Mouse (Mus musculus) neural tube, embryonic 11.5 days (tissue): ENCODE results near the gene Naa60. TPM values are rescaled to one million over a fixed set of nuclear protein-coding genes. Genes with fewer than 3 reads are reported as not detected.
A peak's percentile ranks its signal among the peaks of the same experiment; 100 is the strongest.

ENCODE experiments used
- ATAC-seq: fragments of 200-750 bp; cut with Nextera tagmentation; 2 replicates; pipeline ENCODE4 v1.8.0; 2017; ENCODE audit warnings: moderate number of reproducible peaks, mild to moderate bottlenecking, moderate TSS enrichment, moderate library complexity; ENCODE audit not compliant: insufficient read depth, low FRiP score, low TSS enrichment
- DNase-seq: peaks from one replicate; pipeline ENCODE4 v3.0.0-alpha.2; 2015; ENCODE audit warnings: low spot score
- H3K27ac ChIP-seq: fragments of 300-500 bp; sonication (generic); 2 replicates; pipeline ENCODE4 v1.5.1; 2014; ENCODE audit warnings: low read depth, mild to moderate bottlenecking, low read length
- H3K27me3 ChIP-seq: fragments of 300-500 bp; sonication (generic); 2 replicates; pipeline ENCODE4 v1.6.1; 2014; ENCODE audit warnings: mild to moderate bottlenecking, low read length, mixed read lengths; ENCODE audit not compliant: control insufficient read depth, insufficient read depth
- H3K36me3 ChIP-seq: fragments of 300-500 bp; sonication (generic); 2 replicates; pipeline ENCODE4 v1.6.1; 2014; ENCODE audit warnings: mild to moderate bottlenecking, low read length, moderate library complexity, mixed read lengths; ENCODE audit not compliant: control insufficient read depth, insufficient read depth
- H3K4me1 ChIP-seq: fragments of 300-500 bp; sonication (generic); 2 replicates; pipeline ENCODE4 v1.6.1; 2014; ENCODE audit warnings: low read length, mixed read lengths; ENCODE audit not compliant: control insufficient read depth, insufficient read depth
- H3K4me2 ChIP-seq: fragments of 300-500 bp; sonication (generic); 2 replicates; pipeline ENCODE4 v1.6.1; 2014; ENCODE audit warnings: low read depth, mild to moderate bottlenecking, moderate library complexity
- H3K4me3 ChIP-seq: fragments of 300-500 bp; sonication (generic); 2 replicates; pipeline ENCODE4 v1.5.1; 2014; ENCODE audit warnings: low read depth, low read length
- H3K9ac ChIP-seq: fragments of 300-500 bp; sonication (generic); 2 replicates; pipeline ENCODE4 v1.6.1; 2014; ENCODE audit warnings: mild to moderate bottlenecking, low read length
- H3K9me3 ChIP-seq: fragments of 300-500 bp; sonication (generic); 2 replicates; pipeline ENCODE4 v1.6.1; 2016; ENCODE audit warnings: low read length; ENCODE audit not compliant: control insufficient read depth
- WGBS: fragments of 180-500 bp; shearing (Covaris S2); extraction: QIAGEN DNeasy Blood & Tissue Kit; methylation state at CpG from one replicate; pipeline ENCODE4 v1.1.7; 2014; 5-methylcytosine and 5-hydroxymethylcytosine counted together
- polyA plus RNA-seq: library from polyadenylated mRNA; unstranded; fragments of >200 nt; fragmentation: Nextera tagmentation; extraction: Ambion mirVana; gene quantifications from 2 replicates; pipeline ENCODE4 v1.2.1, GENCODE M21; 2014

Naa60 gene
- polyA plus RNA-seq, 1 experiment from 2014 or later: 66.2 TPM

- no peak for ATAC-seq
- peaks cover 2% of the 10 kb centered on the region for H3K36me3 ChIP-seq
Measured at GRCm38 (mm10) chr16:3896553-3896952, 24.4 kb downstream of the Naa60 start.

DNA sequence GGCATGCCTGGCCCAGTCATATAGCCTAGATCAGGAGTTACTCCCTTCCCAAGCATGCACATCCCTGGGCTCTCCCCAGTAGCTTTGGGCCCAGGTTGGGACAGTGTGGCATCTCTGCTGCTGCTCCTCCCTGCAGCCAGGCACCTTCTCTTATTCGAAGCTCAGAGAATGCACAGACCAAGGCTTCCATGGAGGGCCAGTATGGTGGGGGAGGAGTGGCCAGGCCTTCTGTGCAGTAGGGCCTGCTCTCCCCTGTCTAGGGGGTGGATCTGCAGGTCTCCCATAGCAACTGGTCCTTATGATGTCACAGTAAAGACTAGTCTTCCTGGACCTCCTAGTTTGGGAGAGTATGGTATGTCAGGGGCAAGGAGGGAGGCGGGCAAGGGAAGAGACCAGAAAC is 35.3 kb downstream of the Naa60 start:
- Histone ChIP-seq H3K4me2 (no peak overlapping the region), H3K36me3 (peaks cover 4% of the 10 kb centered on the region), H3K4me1 (peaks cover 5% of the 10 kb centered on the region; the same call in 1 of the 2 replicates), H3K4me3 (no peak overlapping the region), H3K27me3 (no peaks in the 10 kb centered on the region), H3K27ac (no peak overlapping the region), H3K9ac (no peak overlapping the region), H3K9me3 (no peaks in the 10 kb centered on the region)
- ATAC-seq (no peak), DNase-seq (no peak)
- 73% methylated on average over 2 of the region's 2 CpGs for WGBS

More at GRCm38 (mm10) chr16:3896553-3896952, 24.4 kb downstream of the Naa60 start:
- DNase-seq: no peak
- no peaks in the 10 kb centered on the region for H3K27me3 ChIP-seq
- H3K4me2 ChIP-seq: no peak overlapping the region
- H3K9me3 ChIP-seq: no peaks in the 10 kb centered on the region
- H3K4me3 ChIP-seq: no peak overlapping the region
- no peak overlapping the region for H3K27ac ChIP-seq
- WGBS: 91% methylated on average over 1 of the region's 1 CpGs
- no peaks in the 10 kb centered on the region for H3K4me1 ChIP-seq
- H3K9ac ChIP-seq: no peak overlapping the region

GRCm38 (mm10) chr16:3908537-3909111 is 36.4 kb downstream of the Naa60 start, which contains the start of the genes 1700037C18Rik and Cluap1:
TSS of gene 1700037C18Rik (minus strand) at chr16:3908689.
TSS of gene Cluap1 (plus strand) at chr16:3908801.
- no peaks in the 10 kb centered on the region for H3K9me3 ChIP-seq

DNA sequence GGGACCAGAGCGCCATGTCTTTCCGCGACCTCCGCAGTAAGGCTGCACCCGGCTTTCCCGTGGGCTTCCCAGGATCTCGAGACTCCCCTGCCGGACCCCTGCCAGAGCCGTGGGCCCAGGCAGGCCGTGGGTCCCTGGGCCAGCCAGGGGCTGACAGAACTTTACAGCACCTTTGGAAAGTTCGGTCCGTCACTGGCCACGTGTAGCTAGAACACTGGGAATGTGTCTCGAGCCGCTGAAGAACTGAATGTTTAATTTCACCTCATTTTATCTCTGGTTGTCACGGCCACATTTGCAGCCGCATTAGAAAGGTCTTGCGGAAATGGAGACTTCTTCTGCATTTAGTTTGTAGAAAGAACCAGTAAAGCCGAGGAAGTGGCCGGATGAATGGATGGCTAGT is 36.9 kb downstream of the Naa60 start:
- H3K9me3 ChIP-seq: no peaks in the 10 kb centered on the region
- WGBS: 12% methylated on average over 20 of the region's 20 CpGs
- peak overlapping the region; percentile 54 for H3K9ac ChIP-seq
- no peaks in the 10 kb centered on the region for H3K27me3 ChIP-seq
- H3K4me1 ChIP-seq: peaks cover 5% of the 10 kb centered on the region; the same call in 1 of the 2 replicates
- H3K4me2 ChIP-seq: peak overlapping the region; percentile 66
- DNase-seq (no peak), ATAC-seq (no peak)
- H3K27ac ChIP-seq: no peak overlapping the region
- peak overlapping the region; percentile 46 for H3K4me3 ChIP-seq
- H3K36me3 ChIP-seq: no peaks in the 10 kb centered on the region; the same call in 1 of the 2 replicates

More at GRCm38 (mm10) chr16:3908537-3909111, 36.4 kb downstream of the Naa60 start, which contains the start of the genes 1700037C18Rik and Cluap1:
- Histone ChIP-seq H3K27me3 (no peaks in the 10 kb centered on the region), H3K36me3 (peaks cover 2% of the 10 kb centered on the region), H3K4me2 (peak within 1 kb of the TSS; percentile 66), H3K27ac (no peak within 1 kb of the TSS), H3K4me3 (peak within 1 kb of the TSS; percentile 46), H3K9ac (peak within 1 kb of the TSS; percentile 54), H3K4me1 (peaks cover 5% of the 10 kb centered on the region; the same call in 1 of the 2 replicates)
- WGBS: under 1% methylated on average over 33 of the region's 33 CpGs
- DNase-seq (peak; percentile 90), ATAC-seq (peak; percentile 96)

DNA sequence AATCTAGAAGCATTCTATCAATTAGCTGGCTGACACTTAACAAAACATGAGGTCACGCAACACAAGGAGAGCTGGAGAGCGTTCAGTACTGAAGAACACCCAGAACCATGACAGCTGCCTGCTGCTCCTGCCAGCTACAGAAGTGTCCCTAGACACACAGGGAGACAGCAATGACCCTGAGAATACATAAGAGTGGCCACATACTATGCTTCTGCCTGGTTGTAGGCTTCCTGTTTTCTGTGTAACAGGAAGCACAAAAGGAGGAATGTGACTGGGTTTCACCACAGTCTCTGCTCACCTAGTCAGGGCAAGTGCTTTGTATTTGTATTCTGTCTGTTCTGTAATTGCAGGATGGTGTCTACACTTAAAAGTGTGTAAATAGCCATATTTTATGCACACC is 48.6 kb downstream of the Naa60 start:
- ATAC-seq: no peak
- Histone ChIP-seq H3K4me2 (no peak overlapping the region), H3K4me3 (no peak overlapping the region), H3K4me1 (no peaks in the 10 kb centered on the region), H3K9ac (no peak overlapping the region), H3K27me3 (no peaks in the 10 kb centered on the region), H3K27ac (no peak overlapping the region), H3K36me3 (no peaks in the 10 kb centered on the region; the same call in 1 of the 2 replicates), H3K9me3 (no peaks in the 10 kb centered on the region)
- no peak for DNase-seq
- WGBS: 95% methylated on average over 2 of the region's 2 CpGs

DNA sequence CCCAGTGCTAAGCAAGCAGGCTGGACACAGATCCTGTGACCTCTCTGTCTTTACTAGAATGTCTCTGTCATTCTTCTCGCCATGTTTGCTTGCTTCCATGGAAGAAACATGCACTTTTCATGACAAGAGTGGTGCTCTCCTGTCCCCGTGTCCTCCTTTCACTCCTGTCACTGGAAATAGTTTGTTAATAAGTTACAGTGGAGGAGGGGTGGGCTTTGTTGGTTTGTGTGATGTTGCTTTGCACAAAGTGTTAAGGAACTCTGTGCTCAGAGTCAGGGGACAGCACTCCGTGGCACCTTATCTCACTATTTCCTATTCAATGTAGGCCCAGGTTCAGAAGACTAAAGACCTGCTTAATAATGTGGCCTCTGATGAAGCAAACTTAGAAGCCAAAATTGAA is 51.3 kb downstream of the Naa60 start:
- Histone ChIP-seq H3K36me3 (peaks cover 3% of the 10 kb centered on the region; the same call in 1 of the 2 replicates), H3K4me2 (no peak overlapping the region), H3K27me3 (no peaks in the 10 kb centered on the region), H3K27ac (no peak overlapping the region), H3K4me3 (no peak overlapping the region), H3K9ac (no peak overlapping the region), H3K4me1 (no peaks in the 10 kb centered on the region), H3K9me3 (no peaks in the 10 kb centered on the region)
- ATAC-seq (no peak), DNase-seq (no peak)
- WGBS: 90% methylated on average over 3 of the region's 3 CpGs

DNA sequence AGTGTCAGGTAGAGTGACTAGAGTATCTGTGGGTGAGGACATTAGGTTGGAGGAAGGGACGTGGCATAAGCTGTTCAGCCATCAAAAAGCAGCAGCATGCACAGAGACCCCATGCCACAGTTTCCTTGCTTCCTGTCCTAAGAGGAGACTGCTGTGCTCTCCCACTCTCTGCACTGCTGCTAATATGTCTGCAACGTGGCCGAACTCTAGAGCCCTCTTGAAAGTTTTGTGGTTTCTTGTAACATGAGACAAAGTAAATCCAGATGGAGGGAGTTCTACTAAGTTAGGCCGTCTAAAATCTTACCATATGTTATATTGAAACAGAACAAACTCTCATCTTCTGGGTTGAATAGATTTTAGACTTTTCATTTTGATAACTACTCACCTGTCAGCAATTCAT is 51.8 kb downstream of the Naa60 start:
- peaks cover 5% of the 10 kb centered on the region; the same call in 1 of the 2 replicates for H3K36me3 ChIP-seq
- no peaks in the 10 kb centered on the region for H3K9me3 ChIP-seq
- DNase-seq (no peak), ATAC-seq (no peak)
- 69% methylated on average over 4 of the region's 4 CpGs for WGBS
- H3K4me3 ChIP-seq: no peak overlapping the region
- H3K27ac ChIP-seq: no peak overlapping the region
- H3K4me1 ChIP-seq: no peaks in the 10 kb centered on the region
- H3K9ac ChIP-seq: no peak overlapping the region
- H3K27me3 ChIP-seq: no peaks in the 10 kb centered on the region
- H3K4me2 ChIP-seq: no peak overlapping the region

DNA sequence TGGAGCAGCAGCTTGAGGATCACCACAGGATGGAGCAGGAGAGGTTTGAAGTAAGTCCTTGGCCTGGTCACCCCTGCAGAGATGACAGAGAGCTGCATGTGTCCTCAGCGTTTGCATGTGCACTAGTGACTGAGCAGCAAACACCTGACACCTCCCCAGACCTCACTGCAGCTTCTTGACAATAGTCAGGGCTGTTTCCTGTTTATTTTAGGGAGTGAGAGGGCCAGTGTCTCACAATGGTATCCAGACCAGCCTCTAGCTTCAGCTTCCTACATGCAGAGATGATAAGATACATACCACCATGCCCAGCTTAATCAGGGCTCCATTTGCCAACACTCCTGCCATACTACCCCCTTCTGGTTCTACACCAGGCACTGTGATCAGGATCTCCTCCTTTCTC is 56.4 kb downstream of the Naa60 start:
- WGBS: 61% methylated on average over 1 of the region's 1 CpGs
- H3K36me3 ChIP-seq: peaks cover 5% of the 10 kb centered on the region; the same call in 1 of the 2 replicates

DNA sequence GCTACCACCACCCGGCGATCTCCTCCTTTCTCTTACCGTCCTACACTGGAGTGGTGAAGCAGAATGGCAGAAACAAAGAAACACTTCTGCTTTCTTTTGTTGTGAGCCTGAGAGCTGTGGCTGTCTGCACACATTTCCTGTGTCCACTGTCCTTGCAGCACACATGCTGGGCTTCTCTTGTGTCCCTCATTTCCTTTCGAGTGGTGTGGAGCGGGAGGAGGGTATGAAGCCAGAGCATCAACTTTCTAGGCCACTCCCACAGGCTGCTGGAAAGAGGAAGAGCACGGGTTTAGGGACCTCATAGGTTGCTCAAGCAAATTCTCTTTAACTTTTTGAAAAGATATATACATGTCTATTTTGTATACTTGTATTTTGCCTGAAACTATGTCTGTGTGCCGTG is 57.0 kb downstream of the Naa60 start:
- Histone ChIP-seq H3K4me2 (no peak overlapping the region), H3K27ac (no peak overlapping the region), H3K27me3 (no peaks in the 10 kb centered on the region), H3K4me1 (no peaks in the 10 kb centered on the region), H3K9me3 (no peaks in the 10 kb centered on the region), H3K4me3 (no peak overlapping the region), H3K36me3 (peaks cover 5% of the 10 kb centered on the region; the same call in 1 of the 2 replicates), H3K9ac (no peak overlapping the region)
- ATAC-seq: no peak
- WGBS: 81% methylated on average over 7 of the region's 7 CpGs
- no peak for DNase-seq

More for the DNA sequence above, 56.4 kb downstream of the Naa60 start:
- no peaks in the 10 kb centered on the region for H3K27me3 ChIP-seq
- no peak overlapping the region for H3K4me2 ChIP-seq
- DNase-seq (no peak), ATAC-seq (no peak)
- no peaks in the 10 kb centered on the region for H3K9me3 ChIP-seq
- no peak overlapping the region for H3K4me3 ChIP-seq
- no peak overlapping the region for H3K9ac ChIP-seq
- no peak overlapping the region for H3K27ac ChIP-seq
- no peaks in the 10 kb centered on the region for H3K4me1 ChIP-seq
